ENCODE assay signal across 7 mouse cellular contexts in genomic region chr17:33685249-33685653, GRCm38 (mm10). TPM values are rescaled to one million over a fixed set of nuclear protein-coding genes. Genes with fewer than 3 reads are reported as not detected.
A peak's percentile ranks its signal among the peaks of the same experiment; 100 is the strongest.
DNase-seq lines count a peak whose midpoint lies in the region; ATAC-seq lines count a peak whose summit lies in the region.

No protein-coding gene starts in this region.

- peak; percentile 99 for DNase-seq in adrenal gland, adult 2 months
- peak; percentile 97 for DNase-seq in embryo, embryonic 11.5 days (ENCODE audit: low read depth, low spot score)
- peak; percentile 95 to 99 for DNase-seq in gastrocnemius, postnatal 36 days
- peak; percentile 97 to 98 for DNase-seq in left cerebral cortex, postnatal 36 days (ENCODE audit: low spot score in 2 of 2)
- DNase-seq in midbrain, embryonic 11.5 days (ENCODE audit: low spot score, missing footprints): peak; percentile 99
- DNase-seq in skeletal muscle tissue, adult 2 months (ENCODE audit: low read depth, low spot score): peak; percentile 97

- H3K27me3 ChIP-seq in intestine, embryonic 16.5 days (replicated peaks; ENCODE audit: control insufficient read depth, insufficient read depth, low read length): no peaks in the 10 kb centered on the region
- no peaks in the 10 kb centered on the region for H3K27me3 ChIP-seq in midbrain, embryonic 11.5 days (ENCODE audit: control insufficient read depth, insufficient read depth, low read length)

- H3K9me3 ChIP-seq in intestine, embryonic 16.5 days (ENCODE audit: control insufficient read depth, low read length): no peaks in the 10 kb centered on the region
- no peaks in the 10 kb centered on the region for H3K9me3 ChIP-seq in midbrain, embryonic 11.5 days (ENCODE audit: control insufficient read depth, low read length)

- under 1% methylated on average over 42 of the region's 42 CpGs for WGBS in intestine, embryonic 16.5 days
- WGBS in midbrain, embryonic 11.5 days: under 1% methylated on average over 42 of the region's 42 CpGs

- H3K27ac ChIP-seq in intestine, embryonic 16.5 days (ENCODE audit: low read length): peak overlapping the region; percentile 95
- peak overlapping the region; percentile 89 for H3K27ac ChIP-seq in midbrain, embryonic 11.5 days (ENCODE audit: low read depth, low read length)

- H3K4me3 ChIP-seq in intestine, embryonic 16.5 days (ENCODE audit: low read length): peak overlapping the region; percentile 90
- peak overlapping the region; percentile 86 for H3K4me3 ChIP-seq in midbrain, embryonic 11.5 days (ENCODE audit: low read depth, low read length)

- H3K4me1 ChIP-seq in intestine, embryonic 16.5 days (ENCODE audit: control insufficient read depth, insufficient read depth, low read length): peaks cover 22% of the 10 kb centered on the region
- peaks cover 18% of the 10 kb centered on the region for H3K4me1 ChIP-seq in midbrain, embryonic 11.5 days (ENCODE audit: control insufficient read depth, insufficient read depth, low read length)

- peak overlapping the region; percentile 100 for H3K9ac ChIP-seq in intestine, embryonic 16.5 days (ENCODE audit: low read depth, low read length)
- H3K9ac ChIP-seq in midbrain, embryonic 11.5 days (ENCODE audit: low read length): peak overlapping the region; percentile 94

- ATAC-seq in intestine, embryonic 16.5 days: peak; percentile 98
- ATAC-seq in midbrain, embryonic 11.5 days (ENCODE audit: low FRiP score): peak; percentile 99

- H3K36me3 ChIP-seq in intestine, embryonic 16.5 days (ENCODE audit: control insufficient read depth, insufficient read depth, low read length): no peaks in the 10 kb centered on the region
- H3K36me3 ChIP-seq in midbrain, embryonic 11.5 days (ENCODE audit: control insufficient read depth, insufficient read depth, low read length): no peaks in the 10 kb centered on the region

- peak overlapping the region; percentile 70 for H3K4me2 ChIP-seq in intestine, embryonic 16.5 days (ENCODE audit: low read depth, low read length)
- peak overlapping the region; percentile 98 for H3K4me2 ChIP-seq in midbrain, embryonic 11.5 days

- intact Hi-C loops in gastrocnemius, postnatal 36 days (cut with DNase I): no loop called here
- intact Hi-C loops in left cerebral cortex, postnatal 36 days (cut with DNase I): loop anchor here (1.0 kb wide), 1 partner anchor 74 kb away; no protein-coding TSS in a partner anchor

RNA-seq across cellular contexts. Expression of gene Hnrnpm, which starts 1.4 kb away (rescaled TPM):
- 100 to 1,000 TPM; 142 to 166 TPM for total RNA-seq in adrenal gland, adult 2 months (2021)
- polyA plus RNA-seq in adrenal gland, adult 2 months (2012; rRNA removed): 66.7 and 70.9 TPM in 2 replicates
- 10 to 100 TPM; 57.9 to 64.7 TPM for total RNA-seq in gastrocnemius, postnatal 36 days (2021)
- 271 and 290 TPM in 2 replicates for polyA plus RNA-seq in intestine, embryonic 16.5 days (2015; fragmentation: Nextera tagmentation; extraction: Ambion mirVana)
- 100 to 1,000 TPM; 102 to 150 TPM for total RNA-seq in left cerebral cortex, postnatal 36 days (2021)
- polyA plus RNA-seq in midbrain, embryonic 11.5 days (2014; fragmentation: Nextera tagmentation; extraction: Ambion mirVana): 581 and 639 TPM in 2 replicates

RNA-seq across cellular contexts. Expression of gene March2, which starts 33.2 kb away (rescaled TPM):
- total RNA-seq in adrenal gland, adult 2 months (2021): 100 to 1,000 TPM; 112 to 117 TPM
- 150 and 170 TPM in 2 replicates for polyA plus RNA-seq in adrenal gland, adult 2 months (2012; rRNA removed)
- 10 to 100 TPM; 83.8 to 92.6 TPM for total RNA-seq in gastrocnemius, postnatal 36 days (2021)
- 50.4 and 54.7 TPM in 2 replicates for polyA plus RNA-seq in intestine, embryonic 16.5 days (2015; fragmentation: Nextera tagmentation; extraction: Ambion mirVana)
- 10 to 100 TPM; 90.2 to 97.0 TPM for total RNA-seq in left cerebral cortex, postnatal 36 days (2021)
- polyA plus RNA-seq in midbrain, embryonic 11.5 days (2014; fragmentation: Nextera tagmentation; extraction: Ambion mirVana): 37.3 and 39.0 TPM in 2 replicates

RNA-seq across cellular contexts. Expression of gene Pram1, which starts 47.4 kb away (rescaled TPM):
- under 1 TPM; 0.49 to 0.97 TPM for total RNA-seq in adrenal gland, adult 2 months (2021)
- polyA plus RNA-seq in adrenal gland, adult 2 months (2012; rRNA removed): not detected in 2 replicates
- total RNA-seq in gastrocnemius, postnatal 36 days (2021): not detected
- 0.60 and 1.1 TPM in 2 replicates for polyA plus RNA-seq in intestine, embryonic 16.5 days (2015; fragmentation: Nextera tagmentation; extraction: Ambion mirVana)
- under 1 TPM in 1 of 2 experiments, not detected in 1; 0.68 TPM for total RNA-seq in left cerebral cortex, postnatal 36 days (2021)
- polyA plus RNA-seq in midbrain, embryonic 11.5 days (2014; fragmentation: Nextera tagmentation; extraction: Ambion mirVana): 0.21 and 0.93 TPM in 2 replicates

RNA-seq across cellular contexts. Expression of gene Zfp414, which starts 56.4 kb away (rescaled TPM):
- 10 to 100 TPM; 35.1 to 39.4 TPM for total RNA-seq in adrenal gland, adult 2 months (2021)
- polyA plus RNA-seq in adrenal gland, adult 2 months (2012; rRNA removed): 105 and 106 TPM in 2 replicates
- 1 to 10 TPM; 6.6 to 7.8 TPM for total RNA-seq in gastrocnemius, postnatal 36 days (2021)
- polyA plus RNA-seq in intestine, embryonic 16.5 days (2015; fragmentation: Nextera tagmentation; extraction: Ambion mirVana): 38.1 and 39.6 TPM in 2 replicates
- 10 to 100 TPM; 43.6 to 46.6 TPM for total RNA-seq in left cerebral cortex, postnatal 36 days (2021)
- polyA plus RNA-seq in midbrain, embryonic 11.5 days (2014; fragmentation: Nextera tagmentation; extraction: Ambion mirVana): 62.5 and 68.0 TPM in 2 replicates

Comparison
In these comparisons a context has a peak if more than half of its experiments do, and no peak if none do; other contexts are left out.
1. Peak in every context shown above with its lines: DNase-seq, ATAC-seq, H3K4me3 ChIP-seq and H3K27ac ChIP-seq.